Mouse (Mus musculus) brain, embryonic 18.5 days (tissue): ENCODE results near the gene Treml4.
"Not testable (repeated sequence)": the region's sequence is repeated elsewhere in the genome, so short reads cannot be mapped to it uniquely, and the experiment has no call there.

Experiments used
- DNase-seq: peaks from one replicate; pipeline ENCODE4 v3.0.0-alpha.2; 2012; ENCODE audit warnings: low read depth, low spot score

Treml4 gene

DNA sequence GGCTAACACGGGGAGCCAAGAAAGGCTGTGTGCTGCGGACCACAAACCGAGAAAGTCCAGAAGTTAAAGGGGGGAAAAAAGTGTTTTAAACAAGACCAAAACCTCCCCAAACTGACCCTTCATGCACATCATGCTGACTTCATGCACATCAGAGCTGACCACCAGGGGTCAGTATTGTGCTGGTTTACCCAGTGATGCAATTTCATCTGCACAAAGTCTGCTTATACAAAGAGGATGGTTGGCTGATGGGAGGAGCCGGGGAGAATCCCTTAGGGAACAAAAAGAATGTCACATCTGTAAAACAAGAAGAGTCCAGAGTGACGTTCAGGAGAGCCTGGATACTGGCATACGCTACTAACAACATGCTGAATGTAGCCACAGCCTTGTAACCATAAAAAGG lies 10.8 kb downstream of the Treml4 start:
- DNase-seq: peak; percentile 16

- DNase-seq: no peak
Measured at GRCm38 (mm10) chr17:48275736-48276135, 11.6 kb downstream of the Treml4 start.

DNA sequence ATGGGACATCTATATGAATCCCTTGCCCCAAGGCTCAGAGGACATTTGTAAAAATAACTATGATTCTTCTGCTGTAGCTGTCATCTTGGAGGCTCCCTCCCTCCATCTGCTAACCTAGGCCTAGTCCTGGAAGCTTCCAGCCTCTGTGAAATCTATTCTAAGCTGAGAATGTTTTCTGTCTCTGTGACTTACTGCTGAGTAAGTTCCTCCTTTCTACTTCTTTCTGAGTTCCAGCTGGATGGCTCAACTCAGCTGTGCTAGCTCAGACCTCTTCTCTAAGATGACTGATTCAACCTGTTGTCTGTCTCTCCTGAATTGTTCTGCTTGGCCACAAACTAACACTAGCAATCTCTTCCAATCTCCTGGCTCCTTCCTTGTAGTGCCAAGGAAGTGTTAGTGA lies 14.3 kb downstream of the Treml4 start:
- no peak for DNase-seq

DNA sequence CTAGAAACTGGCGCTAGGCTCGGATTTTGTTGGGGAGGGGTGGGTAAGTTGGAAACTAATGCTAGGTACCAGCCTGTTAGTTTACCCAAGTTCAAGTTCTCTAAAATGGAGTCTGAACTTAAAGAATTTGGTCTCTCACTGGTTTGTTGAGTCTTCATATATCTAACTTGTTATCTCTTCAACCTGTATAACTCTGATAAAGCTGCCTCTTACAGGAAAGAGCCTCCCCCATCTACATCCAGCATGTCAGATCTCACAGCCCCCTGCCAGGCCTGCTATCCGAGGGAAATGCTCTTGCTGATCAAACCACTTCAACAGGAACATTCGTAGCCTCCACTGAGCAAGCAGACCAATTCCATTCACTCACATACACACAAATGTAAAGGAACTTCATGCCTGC lies 14.9 kb downstream of the Treml4 start:
- DNase-seq: no peak

GRCm38 (mm10) chr17:48280943-48281738 lies 17.0 kb downstream of the Treml4 start:
- no peak for DNase-seq

DNA sequence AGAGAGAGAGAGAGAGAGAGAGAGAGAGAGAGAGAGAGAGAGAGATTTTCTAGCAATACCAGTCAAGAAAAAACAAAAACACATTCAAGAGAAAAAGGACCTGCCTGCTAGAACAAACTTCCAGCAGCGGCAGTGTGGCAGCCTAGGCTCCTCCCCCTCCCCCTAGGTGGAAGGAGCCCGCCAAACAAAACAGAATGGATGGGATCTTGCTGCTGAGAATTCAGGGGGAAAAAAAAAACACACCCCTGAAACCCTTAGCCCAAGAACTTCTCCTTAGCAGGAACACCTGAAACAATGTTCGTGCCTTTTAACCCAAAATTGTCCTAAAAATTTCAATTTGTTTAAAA lies 17.6 kb downstream of the Treml4 start:
- DNase-seq: peak; percentile 18

GRCm38 (mm10) chr17:48286765-48287164 lies 22.7 kb downstream of the Treml4 start:
- DNase-seq: no peak

DNA sequence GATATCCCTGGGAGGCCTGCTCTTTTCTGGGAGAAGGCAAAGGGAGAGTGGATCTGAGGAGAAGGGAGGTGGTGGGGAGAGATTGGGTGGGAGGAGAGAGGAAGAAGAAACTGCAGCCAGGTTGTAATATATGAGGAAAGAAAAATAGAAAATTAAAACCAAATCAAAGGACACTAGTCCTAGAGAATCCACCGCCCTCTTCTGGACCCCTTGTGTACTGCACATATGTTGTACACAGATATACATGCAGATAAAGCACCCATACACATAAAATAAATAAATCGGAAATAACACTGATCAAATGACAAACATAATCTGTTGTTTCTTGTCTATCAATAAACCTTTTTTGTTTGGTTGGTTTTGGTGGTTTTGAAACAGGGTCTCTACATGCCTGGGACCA lies 23.2 kb downstream of the Treml4 start:
- no peak for DNase-seq

DNA sequence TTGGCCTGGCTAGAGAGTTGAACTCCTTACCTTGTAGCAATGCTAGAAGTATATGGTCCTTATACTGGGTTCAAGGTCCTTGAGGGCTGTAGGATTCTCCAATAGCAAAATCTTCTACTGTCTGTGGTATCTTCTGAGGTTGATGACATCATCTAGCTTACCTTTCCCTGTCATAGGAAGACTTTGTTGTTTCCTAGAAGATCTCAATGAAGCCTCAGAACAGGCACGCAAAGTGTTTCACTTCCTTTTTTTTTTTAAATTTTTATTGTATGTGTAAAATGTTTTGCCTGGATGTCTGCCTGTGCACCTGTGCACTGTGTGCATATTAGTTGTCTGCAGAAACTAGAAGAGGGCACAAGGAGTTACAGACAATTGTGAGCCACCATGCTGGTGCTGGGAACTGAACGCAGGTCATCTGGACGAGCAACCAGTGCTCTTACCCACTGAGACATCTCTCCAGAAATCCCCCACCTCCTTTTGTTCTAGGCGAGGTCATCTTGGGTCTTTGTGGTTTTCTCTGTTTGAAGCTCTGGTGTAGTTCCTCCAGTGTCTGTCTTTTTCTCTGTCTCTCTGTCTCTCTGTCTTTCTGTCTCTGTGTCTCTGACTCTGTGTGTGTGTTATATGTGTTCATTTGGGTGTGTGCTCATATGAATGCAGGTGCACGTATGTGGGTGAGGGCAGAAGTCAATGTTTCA lies 29.6 kb downstream of the Treml4 start:
- no peak for DNase-seq

- no peak for DNase-seq
Measured at GRCm38 (mm10) chr17:48299203-48299602, 35.1 kb downstream of the Treml4 start, which contains the start of gene Treml2. Treml2 (plus strand) TSS chr17:48299498.

GRCm38 (mm10) chr17:48299756-48300155 lies 35.7 kb downstream of the Treml4 start:
- no peak for DNase-seq

DNA sequence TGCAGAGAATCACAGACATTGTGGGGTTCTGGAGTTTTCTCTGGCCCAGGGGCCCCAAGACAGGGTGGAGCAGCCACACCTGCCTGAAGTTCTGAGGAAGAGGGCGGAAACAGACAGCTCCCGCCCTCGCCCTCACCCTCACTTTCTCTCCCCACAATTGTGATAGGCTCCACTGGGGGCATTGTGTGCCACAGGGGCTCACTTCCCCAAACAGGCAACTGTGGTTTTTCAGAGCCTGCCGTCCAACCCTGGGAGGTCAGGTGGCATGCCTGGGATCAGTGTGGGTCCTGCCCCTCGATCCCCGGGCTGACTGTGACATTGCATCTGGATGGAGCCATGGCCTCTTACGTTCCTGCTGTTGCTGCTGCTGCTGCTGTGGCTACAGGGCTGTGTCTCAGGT lies 36.1 kb downstream of the Treml4 start:
- DNase-seq: no peak

- DNase-seq: no peak
Measured at GRCm38 (mm10) chr17:48300861-48301260, 36.8 kb downstream of the Treml4 start.

GRCm38 (mm10) chr17:48301792-48302191 lies 37.7 kb downstream of the Treml4 start:
- no peak for DNase-seq

- no peak for DNase-seq
Measured at GRCm38 (mm10) chr17:48312124-48312523, 48.0 kb downstream of the Treml4 start.

DNA sequence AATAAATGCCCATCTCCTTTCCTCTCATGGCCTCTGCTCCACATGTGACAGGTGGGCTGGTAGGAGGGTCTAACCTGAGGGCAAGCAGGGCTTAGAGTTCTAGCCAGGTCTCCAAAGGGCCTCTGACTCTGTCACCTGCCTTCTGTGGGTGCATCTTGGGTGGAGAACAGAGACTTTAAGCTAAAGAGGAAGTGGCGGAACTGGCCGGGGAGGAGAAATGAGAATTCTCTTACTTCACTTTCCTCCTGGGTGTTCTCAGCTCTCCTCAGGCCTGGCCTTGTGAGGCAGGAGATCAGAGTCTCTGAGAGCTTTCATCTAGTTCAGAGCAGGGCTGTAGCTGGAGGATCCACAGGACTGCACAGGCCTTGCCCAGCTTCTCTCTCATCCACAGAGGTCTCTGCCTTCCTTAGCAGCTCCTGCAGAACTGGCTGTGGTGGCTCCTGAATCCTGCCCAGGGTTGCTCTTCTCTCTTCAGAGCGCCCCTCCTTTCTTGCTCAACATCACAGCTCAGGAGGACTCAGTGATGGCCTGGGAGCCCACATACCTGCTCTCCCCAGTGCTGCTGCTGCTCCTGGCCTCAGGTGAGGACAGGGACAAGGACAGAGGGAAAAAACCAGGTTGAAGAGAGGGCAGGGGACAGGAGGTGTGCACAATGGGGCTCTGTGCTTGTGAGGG lies 51.9 kb downstream of the Treml4 start, which contains the start of gene B430306N03Rik:
Gene B430306N03Rik (plus strand): TSS at position 237 of the 675 bp plus-strand sequence.
- DNase-seq: not testable (repeated sequence)

- DNase-seq: no peak
Measured at GRCm38 (mm10) chr17:48318686-48319085, 54.6 kb downstream of the Treml4 start.

DNA sequence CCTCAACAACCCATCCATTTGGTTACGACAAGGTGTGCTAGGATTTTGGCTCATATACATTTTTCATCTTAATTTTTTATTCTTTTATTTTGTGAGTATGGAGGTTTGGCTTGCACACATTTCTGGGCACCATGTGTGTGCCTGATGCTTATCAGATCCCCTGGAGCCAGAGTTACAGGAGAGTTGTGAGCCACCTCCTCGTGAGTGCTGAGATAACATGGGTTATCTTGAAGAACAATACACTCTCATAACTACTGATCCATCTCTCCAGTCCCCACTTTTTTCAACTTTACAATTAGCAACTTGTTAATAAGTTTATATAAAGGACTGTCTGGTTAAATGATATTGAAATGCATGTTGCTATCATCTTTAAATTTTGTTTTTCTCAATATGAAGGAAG lies 57.2 kb downstream of the Treml4 start:
- no peak for DNase-seq

DNA sequence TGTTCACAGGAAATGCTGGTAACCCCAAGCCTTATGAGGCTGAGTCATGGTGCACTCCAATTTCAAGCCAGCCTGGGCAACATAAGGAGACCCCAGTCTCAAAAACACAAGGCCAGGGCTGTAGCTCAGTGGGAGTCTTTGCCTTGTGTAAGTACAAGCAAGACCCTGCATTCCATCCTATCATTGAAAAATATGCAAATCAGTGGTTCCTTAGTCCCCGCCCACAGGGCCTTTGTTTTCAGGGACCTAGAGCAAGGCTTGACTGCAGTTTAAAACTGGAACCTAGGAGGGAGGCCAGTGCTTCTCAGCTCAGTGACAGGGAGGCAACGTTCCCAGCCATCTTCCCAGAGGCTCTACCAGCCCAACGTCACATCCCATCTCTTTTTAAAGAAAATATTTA lies 59.1 kb downstream of the Treml4 start:
- DNase-seq: no peak

DNA sequence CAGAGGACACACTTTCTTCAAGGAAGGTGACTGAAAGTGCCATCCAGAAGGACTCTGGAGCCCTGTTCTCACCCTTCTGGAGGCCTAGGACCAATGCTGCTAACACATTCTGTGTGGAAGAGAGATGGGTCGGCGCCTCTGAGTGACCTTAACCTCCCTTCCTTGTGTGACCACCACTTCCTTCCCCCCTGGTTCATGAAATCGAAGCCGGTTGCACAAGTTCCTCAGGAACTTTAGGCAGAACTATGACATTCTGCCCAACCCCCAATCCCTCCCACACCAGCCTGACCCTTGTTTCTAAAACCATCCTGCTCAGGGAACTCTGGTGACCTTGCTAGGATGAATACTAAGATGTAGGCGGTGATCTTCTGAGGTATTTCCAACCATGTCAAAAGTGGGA lies 60.2 kb downstream of the Treml4 start:
- no peak for DNase-seq
